Mouse (Mus musculus) limb, embryonic 13.5 days (tissue): ENCODE results near the gene Ang2. TPM values are rescaled to one million over a fixed set of nuclear protein-coding genes. Genes with fewer than 3 reads are reported as not detected.
"Not testable (repeated sequence)": the region's sequence is repeated elsewhere in the genome, so short reads cannot be mapped to it uniquely, and the experiment has no call there.

Experiments used
- ATAC-seq: fragments of 200-750 bp; cut with Nextera tagmentation; 2 replicates; pipeline ENCODE4 v1.8.0; 2017; ENCODE audit warnings: low read depth, moderate number of reproducible peaks, moderate TSS enrichment; ENCODE audit not compliant: low FRiP score
- H3K27ac ChIP-seq: fragments of 300-500 bp; sonication (generic); 2 replicates; pipeline ENCODE4 v1.5.1; 2015; ENCODE audit warnings: inconsistent platforms, mild to moderate bottlenecking, moderate library complexity
- H3K27me3 ChIP-seq: fragments of 300-500 bp; sonication (generic); 2 replicates; pipeline ENCODE4 v1.6.1; 2015; ENCODE audit warnings: mild to moderate bottlenecking, inconsistent platforms
- H3K36me3 ChIP-seq: fragments of 300-500 bp; sonication (generic); 2 replicates; pipeline ENCODE4 v1.6.1; 2015; ENCODE audit warnings: inconsistent platforms, mild to moderate bottlenecking, moderate library complexity
- H3K4me1 ChIP-seq: fragments of 300-500 bp; sonication (generic); 2 replicates; pipeline ENCODE4 v1.6.1; 2015; ENCODE audit warnings: inconsistent platforms
- H3K4me2 ChIP-seq: fragments of 300-500 bp; sonication (generic); replicated peaks from 2 replicates; pipeline ENCODE4 v1.6.1; 2015; ENCODE audit warnings: inconsistent platforms, mild to moderate bottlenecking, moderate library complexity
- H3K4me3 ChIP-seq: fragments of 300-500 bp; sonication (generic); 2 replicates; pipeline ENCODE4 v1.5.1; 2015; ENCODE audit warnings: moderate library complexity, mild to moderate bottlenecking, inconsistent platforms
- H3K9ac ChIP-seq: fragments of 300-500 bp; sonication (generic); 2 replicates; pipeline ENCODE4 v1.6.1; 2015; ENCODE audit warnings: mild to moderate bottlenecking, inconsistent platforms
- H3K9me3 ChIP-seq: fragments of 300-500 bp; sonication (generic); 2 replicates; pipeline ENCODE4 v1.6.1; 2016; ENCODE audit warnings: inconsistent platforms
- WGBS: fragments of 180-500 bp; shearing (Covaris S2); methylation state at CpG from one replicate; pipeline ENCODE4 v1.1.7; 2015; 5-methylcytosine and 5-hydroxymethylcytosine counted together
- polyA plus RNA-seq: library from polyadenylated mRNA; unstranded; fragments of >200 nt; fragmentation: Nextera tagmentation; extraction: Ambion mirVana; gene quantifications from 2 replicates; pipeline ENCODE4 v1.2.1, GENCODE M21; 2015

Gene Ang2
- polyA plus RNA-seq, 1 experiment from 2014 or later: not detected

- H3K27me3 ChIP-seq, H3K9me3 ChIP-seq, H3K27ac ChIP-seq, H3K4me3 ChIP-seq, ATAC-seq, H3K4me2 ChIP-seq, H3K4me1 ChIP-seq, H3K36me3 ChIP-seq, H3K9ac ChIP-seq: not testable (repeated sequence)
- 35% methylated on average over 9 of the region's 9 CpGs for WGBS
Observed at GRCm38 (mm10) chr14:51172095-51172865, 26.7 kb downstream of the Ang2 start.

- H3K4me1 ChIP-seq: no peaks in the 10 kb centered on the region
- ATAC-seq: no peak; the same call in 1 of the 2 replicates
- no peaks in the 10 kb centered on the region for H3K36me3 ChIP-seq
- H3K27me3 ChIP-seq: no peaks in the 10 kb centered on the region
- H3K27ac ChIP-seq: no peak overlapping the region
- H3K4me3 ChIP-seq: no peak overlapping the region
- H3K9me3 ChIP-seq: no peaks in the 10 kb centered on the region
- no peak overlapping the region for H3K9ac ChIP-seq
- H3K4me2 ChIP-seq: no peak overlapping the region
Observed at GRCm38 (mm10) chr14:51166068-51166467, 32.9 kb downstream of the Ang2 start.

GRCm38 (mm10) chr14:51165435-51165834 is 33.5 kb downstream of the Ang2 start:
- no peaks in the 10 kb centered on the region for H3K36me3 ChIP-seq
- no peaks in the 10 kb centered on the region for H3K4me1 ChIP-seq
- no peak overlapping the region for H3K4me3 ChIP-seq
- ATAC-seq: no peak
- H3K4me2 ChIP-seq: no peak overlapping the region
- H3K27ac ChIP-seq: no peak overlapping the region
- no peaks in the 10 kb centered on the region for H3K27me3 ChIP-seq
- no peak overlapping the region for H3K9ac ChIP-seq
- WGBS: 92% methylated on average over 1 of the region's 1 CpGs
- no peaks in the 10 kb centered on the region for H3K9me3 ChIP-seq

GRCm38 (mm10) chr14:51163323-51163722 is 35.6 kb downstream of the Ang2 start:
- not testable (repeated sequence) for H3K4me1 ChIP-seq, H3K9me3 ChIP-seq, ATAC-seq, H3K4me2 ChIP-seq, H3K27ac ChIP-seq, H3K9ac ChIP-seq, H3K36me3 ChIP-seq, H3K4me3 ChIP-seq, H3K27me3 ChIP-seq
- 62% methylated on average over 6 of the region's 6 CpGs for WGBS

- H3K27me3 ChIP-seq, H3K4me2 ChIP-seq, H3K36me3 ChIP-seq, H3K4me3 ChIP-seq, H3K9ac ChIP-seq, ATAC-seq, H3K9me3 ChIP-seq, H3K27ac ChIP-seq, H3K4me1 ChIP-seq: not testable (repeated sequence)
- WGBS: 91% methylated on average over 3 of the region's 3 CpGs
Observed at GRCm38 (mm10) chr14:51161976-51162375, 37.0 kb downstream of the Ang2 start, which contains the start of gene Rnase2b. TSS of gene Rnase2b (plus strand) at chr14:51162260.

GRCm38 (mm10) chr14:51157072-51157471 is 41.9 kb downstream of the Ang2 start:
- no peaks in the 10 kb centered on the region for H3K9me3 ChIP-seq
- H3K36me3 ChIP-seq: no peaks in the 10 kb centered on the region
- H3K27me3 ChIP-seq: no peaks in the 10 kb centered on the region
- H3K27ac ChIP-seq: no peak overlapping the region
- no peak overlapping the region for H3K9ac ChIP-seq
- ATAC-seq: no peak
- no peaks in the 10 kb centered on the region for H3K4me1 ChIP-seq
- no peak overlapping the region for H3K4me3 ChIP-seq
- H3K4me2 ChIP-seq: no peak overlapping the region
- 94% methylated on average over 1 of the region's 1 CpGs for WGBS

GRCm38 (mm10) chr14:51156736-51157068 is 42.2 kb downstream of the Ang2 start:
- no peak overlapping the region for H3K4me2 ChIP-seq
- H3K27me3 ChIP-seq: no peaks in the 10 kb centered on the region
- H3K4me1 ChIP-seq: no peaks in the 10 kb centered on the region
- WGBS: 35% methylated on average over 4 of the region's 4 CpGs
- no peak for ATAC-seq
- H3K36me3 ChIP-seq: no peaks in the 10 kb centered on the region
- H3K9me3 ChIP-seq: no peaks in the 10 kb centered on the region
- H3K4me3 ChIP-seq: no peak overlapping the region
- H3K9ac ChIP-seq: no peak overlapping the region
- H3K27ac ChIP-seq: no peak overlapping the region

- no peak overlapping the region for H3K27ac ChIP-seq
- no peak overlapping the region for H3K4me2 ChIP-seq
- no peak for ATAC-seq
- no peak overlapping the region for H3K4me3 ChIP-seq
- no peaks in the 10 kb centered on the region for H3K27me3 ChIP-seq
- H3K9ac ChIP-seq: no peak overlapping the region
- H3K4me1 ChIP-seq: no peaks in the 10 kb centered on the region
- no peaks in the 10 kb centered on the region for H3K9me3 ChIP-seq
- 82% methylated on average over 5 of the region's 5 CpGs for WGBS
- H3K36me3 ChIP-seq: no peaks in the 10 kb centered on the region
Observed at GRCm38 (mm10) chr14:51156056-51156735, 42.8 kb downstream of the Ang2 start.

GRCm38 (mm10) chr14:51152249-51152870 is 46.6 kb downstream of the Ang2 start:
- ATAC-seq: no peak
- H3K27ac ChIP-seq: no peak overlapping the region
- no peak overlapping the region for H3K4me2 ChIP-seq
- H3K27me3 ChIP-seq: no peaks in the 10 kb centered on the region
- no peak overlapping the region for H3K9ac ChIP-seq
- no peaks in the 10 kb centered on the region for H3K9me3 ChIP-seq
- no peaks in the 10 kb centered on the region for H3K4me1 ChIP-seq
- H3K4me3 ChIP-seq: no peak overlapping the region
- no peaks in the 10 kb centered on the region for H3K36me3 ChIP-seq
- WGBS: 68% methylated on average over 5 of the region's 5 CpGs

GRCm38 (mm10) chr14:51150206-51150831 is 48.6 kb downstream of the Ang2 start:
- 90% methylated on average over 3 of the region's 3 CpGs for WGBS
- no peak overlapping the region for H3K27ac ChIP-seq
- no peaks in the 10 kb centered on the region for H3K9me3 ChIP-seq
- H3K36me3 ChIP-seq: no peaks in the 10 kb centered on the region
- H3K4me3 ChIP-seq: no peak overlapping the region
- H3K9ac ChIP-seq: no peak overlapping the region
- no peak for ATAC-seq
- no peaks in the 10 kb centered on the region for H3K4me1 ChIP-seq
- no peaks in the 10 kb centered on the region for H3K27me3 ChIP-seq
- H3K4me2 ChIP-seq: no peak overlapping the region

GRCm38 (mm10) chr14:51149164-51149563 is 49.8 kb downstream of the Ang2 start:
- no peak for ATAC-seq
- 22% methylated on average over 5 of the region's 5 CpGs for WGBS
- H3K4me1 ChIP-seq: no peaks in the 10 kb centered on the region
- H3K9me3 ChIP-seq: no peaks in the 10 kb centered on the region
- H3K27ac ChIP-seq: no peak overlapping the region
- H3K4me2 ChIP-seq: no peak overlapping the region
- H3K9ac ChIP-seq: no peak overlapping the region
- no peak overlapping the region for H3K4me3 ChIP-seq
- no peaks in the 10 kb centered on the region for H3K27me3 ChIP-seq
- no peaks in the 10 kb centered on the region for H3K36me3 ChIP-seq

- Histone ChIP-seq H3K27me3 (no peaks in the 10 kb centered on the region), H3K27ac (no peak overlapping the region), H3K9me3 (no peaks in the 10 kb centered on the region), H3K4me1 (no peaks in the 10 kb centered on the region), H3K4me2 (no peak overlapping the region), H3K4me3 (no peak overlapping the region), H3K9ac (no peak overlapping the region), H3K36me3 (no peaks in the 10 kb centered on the region)
- ATAC-seq: no peak
- 67% methylated on average over 3 of the region's 3 CpGs for WGBS
Observed at GRCm38 (mm10) chr14:51148006-51148405, 50.9 kb downstream of the Ang2 start.
